Mouse (Mus musculus): ENCODE measurements at regions not wholly inside any gene's neighbourhood (a gene's known extent, or its start where the extent isn't known, plus 50 kb on each side); places are given as distances from the start of the nearest gene placed in this dataset.

DNA sequence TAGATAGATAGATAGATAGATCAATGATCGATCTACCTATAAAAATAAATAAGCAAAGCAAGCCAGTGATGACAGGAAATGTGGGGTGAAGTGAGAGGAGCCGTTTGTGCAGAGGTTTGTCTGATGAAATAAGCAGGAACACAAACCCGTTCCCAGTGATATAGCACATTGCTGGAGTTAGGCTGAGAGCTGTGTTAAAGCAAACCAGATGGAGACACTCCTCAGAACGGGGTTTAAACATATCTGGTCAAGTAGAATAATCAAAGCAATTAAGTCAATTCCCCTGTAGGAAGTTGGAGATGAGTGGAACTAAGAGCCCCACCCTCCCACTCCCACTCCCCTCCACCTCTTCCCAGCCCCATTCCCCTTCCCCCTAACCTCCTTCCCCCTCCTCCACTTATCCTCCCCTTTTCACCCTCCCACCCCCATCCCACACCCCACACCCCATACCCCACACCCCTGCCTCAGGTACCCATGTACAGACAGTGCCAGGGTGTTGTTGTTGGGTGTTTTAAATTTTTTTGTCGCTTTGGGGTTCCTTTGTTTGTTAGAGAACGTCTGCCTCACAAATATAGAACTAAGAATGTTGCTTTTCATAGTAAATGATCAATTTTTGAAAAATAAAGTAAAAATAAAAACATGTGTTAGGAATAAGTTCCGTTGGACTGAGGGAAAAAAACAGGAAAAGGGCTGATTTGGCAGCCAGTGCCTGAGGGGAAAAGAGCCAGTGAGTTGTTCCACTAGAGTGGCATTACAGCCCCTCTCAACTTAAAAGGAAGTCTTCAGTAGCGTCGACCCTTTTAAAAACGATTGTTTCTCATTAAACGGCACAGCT, 79.8 kb upstream of the Enpep start:
- TF ChIP-seq CTCF (IDR thresholded peaks at IDR 0.05; ENCODE audit: extremely low read depth, insufficient read depth, low read length) = no peak
- no peak for TF ChIP-seq POLR2A (IDR thresholded peaks at IDR 0.05; ENCODE audit: extremely low read depth, insufficient read depth, low read length)

All from cortical plate, adult 2 months (tissue).